Mouse (Mus musculus): ENCODE results near the gene Wwox. TPM values are rescaled to one million over a fixed set of nuclear protein-coding genes. Genes with fewer than 3 reads are reported as not detected.

Gene Wwox
- total and polyA plus RNA-seq, 3 experiments = 7.6 to 61.8 (median 12.2) TPM

DNA sequence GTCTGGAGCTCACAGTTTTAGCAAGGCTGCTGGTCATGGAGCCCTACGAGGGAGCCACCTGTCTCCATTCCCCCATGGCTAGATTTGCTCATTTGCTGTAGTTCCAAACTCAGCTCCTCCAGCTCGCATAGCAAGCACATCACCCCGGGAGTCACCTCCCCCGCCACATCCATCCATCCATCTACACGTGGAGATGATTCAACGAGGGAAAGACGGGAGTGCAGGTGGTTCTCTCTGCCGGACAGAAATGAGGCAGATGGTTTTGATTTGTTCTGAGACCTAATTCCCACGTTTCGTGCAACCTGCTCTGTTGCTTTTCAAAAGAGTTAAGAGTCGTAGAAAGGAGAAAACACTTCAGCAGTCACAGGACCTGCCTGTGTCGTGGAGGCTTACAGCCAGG lies 920.2 kb downstream of the Wwox start:
- no peak for DNase-seq (ENCODE audit: low read depth, low spot score)
- no peaks in the 10 kb centered on the region for H3K9me3 ChIP-seq (replicated peaks; ENCODE audit: insufficient read depth, low read length)
- no peak overlapping the region for H3K4me3 ChIP-seq (ENCODE audit: control insufficient read depth in 1 of 2, insufficient read depth in 1 of 2, low read depth in 2 of 2, low read length in 2 of 2)
- TF ChIP-seq MAX (IDR thresholded peaks at IDR 0.05; ENCODE audit: low read length) (no peak), MYC (IDR thresholded peaks at IDR 0.05; ENCODE audit: low read depth, low read length) (no peak), POLR2A (IDR thresholded peaks at IDR 0.05; ENCODE audit: control insufficient read depth in 1 of 2, insufficient read depth in 1 of 2, low read depth in 1 of 2, low read length in 2 of 2, poor library complexity in 1 of 2) (no peak)
- H3K79me2 ChIP-seq (ENCODE audit: control insufficient read depth, insufficient read depth, low read length, poor library complexity) = no peaks in the 10 kb centered on the region
- H3K27ac ChIP-seq (ENCODE audit: control insufficient read depth, low read depth, low read length) = no peak overlapping the region
- no peak overlapping the region for H3K9ac ChIP-seq (ENCODE audit: control insufficient read depth, low read depth, low read length, poor library complexity, severe bottlenecking)
- H3K27me3 ChIP-seq (ENCODE audit: control insufficient read depth in 1 of 2, insufficient read depth in 2 of 2, low read length in 2 of 2) = no peaks in the 10 kb centered on the region
- no peaks in the 10 kb centered on the region for H3K4me1 ChIP-seq (ENCODE audit: control insufficient read depth in 1 of 2, insufficient read depth in 2 of 2, low read length in 2 of 2)
- H3K36me3 ChIP-seq (ENCODE audit: control insufficient read depth in 1 of 2, insufficient read depth in 2 of 2, low read length in 2 of 2) = no peaks in the 10 kb centered on the region

- no peak overlapping the region for H3K27ac ChIP-seq (ENCODE audit: control insufficient read depth, low read depth, low read length)
- TF ChIP-seq MAZ (IDR thresholded peaks at IDR 0.05; ENCODE audit: low read depth, low read length) = no peak
- TF ChIP-seq RAD21 (IDR thresholded peaks at IDR 0.05; ENCODE audit: low read depth, low read length) = no peak
- TF ChIP-seq TAL1 (IDR thresholded peaks at IDR 0.05; ENCODE audit: low read length) = no peak
- TF ChIP-seq USF2 (IDR thresholded peaks at IDR 0.05; ENCODE audit: borderline replicate concordance in 1 of 2, insufficient read depth in 1 of 2, low read depth in 1 of 2, low read length in 2 of 2) = no peak
- DNase-seq (ENCODE audit: low read depth, low spot score) = no peak
- H3K9ac ChIP-seq (ENCODE audit: control insufficient read depth, low read depth, low read length, poor library complexity, severe bottlenecking) = no peak overlapping the region
- no peaks in the 10 kb centered on the region for H3K27me3 ChIP-seq (ENCODE audit: control insufficient read depth in 1 of 2, insufficient read depth in 2 of 2, low read length in 2 of 2)
- no peak overlapping the region for H3K4me3 ChIP-seq (ENCODE audit: control insufficient read depth in 1 of 2, insufficient read depth in 1 of 2, low read depth in 2 of 2, low read length in 2 of 2)
- H3K36me3 ChIP-seq (ENCODE audit: control insufficient read depth in 1 of 2, insufficient read depth in 2 of 2, low read length in 2 of 2) = no peaks in the 10 kb centered on the region
- H3K4me1 ChIP-seq (ENCODE audit: control insufficient read depth in 1 of 2, insufficient read depth in 2 of 2, low read length in 2 of 2) = no peaks in the 10 kb centered on the region
- H3K9me3 ChIP-seq (replicated peaks; ENCODE audit: insufficient read depth, low read length) = no peaks in the 10 kb centered on the region
- H3K79me2 ChIP-seq (ENCODE audit: control insufficient read depth, insufficient read depth, low read length, poor library complexity) = no peaks in the 10 kb centered on the region
Measured at GRCm38 (mm10) chr8:115362518-115362917, 923.1 kb downstream of the Wwox start.

- Histone ChIP-seq H3K4me3 (ENCODE audit: control insufficient read depth in 1 of 2, insufficient read depth in 1 of 2, low read depth in 2 of 2, low read length in 2 of 2) (no peak overlapping the region), H3K27ac (ENCODE audit: control insufficient read depth, low read depth, low read length) (no peak overlapping the region), H3K4me1 (ENCODE audit: control insufficient read depth in 1 of 2, insufficient read depth in 2 of 2, low read length in 2 of 2) (no peaks in the 10 kb centered on the region), H3K27me3 (ENCODE audit: control insufficient read depth in 1 of 2, insufficient read depth in 2 of 2, low read length in 2 of 2) (no peaks in the 10 kb centered on the region), H3K36me3 (ENCODE audit: control insufficient read depth in 1 of 2, insufficient read depth in 2 of 2, low read length in 2 of 2) (no peaks in the 10 kb centered on the region), H3K9me3 (replicated peaks; ENCODE audit: insufficient read depth, low read length) (no peaks in the 10 kb centered on the region), H3K9ac (ENCODE audit: control insufficient read depth, low read depth, low read length, poor library complexity, severe bottlenecking) (no peak overlapping the region), H3K79me2 (ENCODE audit: control insufficient read depth, insufficient read depth, low read length, poor library complexity) (no peaks in the 10 kb centered on the region)
- TF ChIP-seq POLR2AphosphoS5 (IDR thresholded peaks at IDR 0.05; ENCODE audit: borderline replicate concordance, low read depth, low read length) (no peak), BHLHE40 (IDR thresholded peaks at IDR 0.05; ENCODE audit: borderline replicate concordance, low read depth, low read length) (no peak), GABPA (IDR thresholded peaks at IDR 0.05; ENCODE audit: low read depth, low read length) (no peak), MAX (IDR thresholded peaks at IDR 0.05; ENCODE audit: low read length) (no peak), UBTF (IDR thresholded peaks at IDR 0.05; ENCODE audit: borderline replicate concordance, insufficient read depth, low read depth, low read length) (no peak), POLR2A (IDR thresholded peaks at IDR 0.05; ENCODE audit: control insufficient read depth in 1 of 2, insufficient read depth in 1 of 2, low read depth in 1 of 2, low read length in 2 of 2, poor library complexity in 1 of 2) (no peak), MYB (IDR thresholded peaks at IDR 0.05; ENCODE audit: low read depth, low read length) (no peak), MAZ (IDR thresholded peaks at IDR 0.05; ENCODE audit: low read depth, low read length) (no peak), SMC3 (IDR thresholded peaks at IDR 0.05; ENCODE audit: low read depth, low read length) (no peak), HCFC1 (IDR thresholded peaks at IDR 0.05; ENCODE audit: low read depth, low read length) (no peak), MXI1 (IDR thresholded peaks at IDR 0.05; ENCODE audit: low read depth, low read length) (no peak), NRF1 (IDR thresholded peaks at IDR 0.05; ENCODE audit: insufficient read depth, low read depth, low read length, poor library complexity, severe bottlenecking) (no peak), NELFE (IDR thresholded peaks at IDR 0.05; ENCODE audit: low read depth, low read length) (no peak)
- DNase-seq (ENCODE audit: low read depth, low spot score) = no peak
Measured at GRCm38 (mm10) chr8:115374957-115375356, 935.5 kb downstream of the Wwox start.
